Mouse (Mus musculus) lung, adult 2 months (tissue): ENCODE results near the gene Nop14. TPM values are rescaled to one million over a fixed set of nuclear protein-coding genes. Genes with fewer than 3 reads are reported as not detected.

Experiments
- DNase-seq: peaks from one replicate; pipeline ENCODE4 v3.0.0; 2022
- H3K4me1 ChIP-seq: fragments of 200-500 bp; 2 replicates; pipeline ENCODE4 v1.6.1; 2011; ENCODE audit warnings: low read length; ENCODE audit not compliant: control insufficient read depth, insufficient read depth
- H3K4me3 ChIP-seq: fragments of 200-500 bp; replicated peaks from 2 replicates; pipeline ENCODE3; 2011; ENCODE audit warnings: low read depth, mild to moderate bottlenecking, control low read depth, low read length; ENCODE audit errors: extremely low read depth
- CTCF ChIP-seq: fragments of 200-500 bp; IDR thresholded peaks from 2 replicates; pipeline ENCODE4 v1.5.1; 2011; ENCODE audit warnings: mild to moderate bottlenecking, low read length, control low read depth; ENCODE audit not compliant: insufficient read depth
- POLR2A ChIP-seq: fragments of 200-500 bp; IDR thresholded peaks from 2 replicates; pipeline ENCODE4 v1.6.1; 2011; ENCODE audit warnings: low read depth, mild to moderate bottlenecking, control low read depth, low read length, borderline replicate concordance; ENCODE audit errors: extremely low read depth
- WGBS: fragments of 180-500 bp; shearing (Covaris S2); methylation state at CpG from one replicate; pipeline ENCODE4 v1.1.7; 2018; 5-methylcytosine and 5-hydroxymethylcytosine counted together
- polyA plus RNA-seq: library from polyadenylated mRNA; depleted of rRNA; stranded (reverse); fragments of >200 nt; gene quantifications from 2 replicates; pipeline ENCODE4 v1.2.3, GENCODE M21; 2012; rRNA removed

The Nop14 gene
- polyA plus RNA-seq: 9.5 and 13.5 TPM in 2 replicates

- peak; percentile 97 for DNase-seq
- H3K4me3 ChIP-seq: peak within 1 kb of the TSS; percentile 73
- peaks cover 4% of the 10 kb centered on the region; the same call in 1 of the 2 replicates for H3K4me1 ChIP-seq
- peak; percentile 91; the same call in 1 of the 2 replicates for TF ChIP-seq POLR2A
- peak; percentile 51; the same call in 1 of the 2 replicates for TF ChIP-seq CTCF
- WGBS: under 1% methylated on average over 60 of the region's 60 CpGs
These were observed at the start of gene Nop14, which contains the start of gene Grk4 for GRCm38 (mm10) chr5:34659686-34660590. Gene Nop14 (minus strand): TSS chr5:34660148. Gene Grk4 (plus strand): TSS chr5:34660379.

DNA sequence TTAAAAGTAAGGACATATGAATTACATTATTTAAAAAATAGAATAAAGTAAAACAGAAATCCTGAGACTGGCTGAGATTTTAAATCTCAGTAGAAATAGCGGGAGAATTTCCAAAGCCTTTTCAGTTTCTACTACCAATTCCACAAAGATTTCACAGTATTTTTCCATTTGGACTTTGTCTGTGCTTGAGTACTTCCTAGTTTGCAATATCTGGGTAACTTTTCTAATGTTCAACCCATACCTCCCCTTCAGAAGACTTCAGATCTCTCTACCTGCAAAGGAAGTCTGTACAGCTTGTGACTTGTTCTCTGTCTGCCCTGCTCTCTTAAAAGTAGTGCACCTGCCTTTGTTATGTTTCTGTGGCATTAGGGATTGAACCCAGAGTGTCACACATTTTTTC lies 48.5 kb upstream of the Nop14 start:
- Histone ChIP-seq H3K4me1 (no peaks in the 10 kb centered on the region), H3K4me3 (no peak overlapping the region)
- DNase-seq: no peak
- TF ChIP-seq CTCF (no peak), POLR2A (no peak)
- WGBS: 95% methylated on average over 1 of the region's 1 CpGs

DNA sequence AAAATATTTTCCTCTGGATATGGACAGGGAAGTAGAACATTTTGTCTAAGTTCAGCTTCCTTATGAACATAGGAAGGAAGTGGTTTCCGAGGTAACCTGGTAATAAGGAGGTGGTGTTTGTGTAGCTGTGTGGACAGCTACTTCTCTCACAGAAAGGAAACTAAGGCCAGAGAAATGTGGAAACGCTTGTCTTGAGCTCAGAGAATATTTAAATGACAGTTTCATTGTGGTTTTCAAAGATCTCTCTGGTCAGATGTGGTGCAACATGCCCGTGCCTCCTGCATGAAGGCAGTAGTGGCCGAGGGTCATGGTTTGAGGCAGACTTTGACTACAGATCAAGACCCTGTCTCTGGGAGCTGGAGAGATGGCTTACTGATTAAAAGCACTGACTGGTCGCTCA lies 35.6 kb upstream of the Nop14 start:
- TF ChIP-seq POLR2A (no peak), CTCF (no peak)
- Histone ChIP-seq H3K4me3 (no peak overlapping the region), H3K4me1 (no peaks in the 10 kb centered on the region)
- 48% methylated on average over 5 of the region's 5 CpGs for WGBS
- DNase-seq: no peak

DNA sequence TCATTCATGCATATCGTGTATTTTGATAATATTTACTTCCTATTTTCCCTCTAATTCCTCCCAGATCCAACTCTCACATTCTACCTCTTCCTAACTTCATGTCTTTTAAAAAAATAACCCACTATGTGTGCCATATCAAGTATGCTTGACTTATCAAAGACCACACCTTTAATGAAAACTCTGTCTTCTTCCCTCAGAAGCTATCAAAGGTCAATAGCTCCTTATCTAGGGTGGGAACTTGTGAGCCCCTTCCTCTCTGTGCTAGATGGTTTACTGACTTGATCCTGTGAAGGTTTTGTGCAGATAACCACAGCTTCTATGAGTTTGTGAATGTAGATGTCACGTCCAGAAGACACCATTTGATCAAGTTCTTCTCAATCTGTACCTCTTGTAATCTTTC lies 32.8 kb upstream of the Nop14 start:
- TF ChIP-seq POLR2A: no peak
- TF ChIP-seq CTCF: no peak
- Histone ChIP-seq H3K4me1 (no peaks in the 10 kb centered on the region), H3K4me3 (no peak overlapping the region)
- 56% methylated on average over 2 of the region's 2 CpGs for WGBS
- DNase-seq: no peak

GRCm38 (mm10) chr5:34689868-34690267 lies 29.9 kb upstream of the Nop14 start:
- 97% methylated on average over 1 of the region's 1 CpGs for WGBS
- TF ChIP-seq POLR2A (no peak), CTCF (no peak)

GRCm38 (mm10) chr5:34670280-34670679 lies 10.3 kb upstream of the Nop14 start:
- no peak for TF ChIP-seq CTCF
- TF ChIP-seq POLR2A: no peak
- no peak for DNase-seq
- WGBS: 90% methylated on average over 4 of the region's 4 CpGs

More at GRCm38 (mm10) chr5:34689868-34690267, 29.9 kb upstream of the Nop14 start:
- Histone ChIP-seq H3K4me3 (no peak overlapping the region), H3K4me1 (no peaks in the 10 kb centered on the region)
- DNase-seq: no peak

GRCm38 (mm10) chr5:34669493-34669892 lies 9.5 kb upstream of the Nop14 start:
- Histone ChIP-seq H3K4me1 (no peaks in the 10 kb centered on the region), H3K4me3 (no peak overlapping the region)
- no peak for DNase-seq
- no peak for TF ChIP-seq CTCF
- no peak for TF ChIP-seq POLR2A
- WGBS: 87% methylated on average over 2 of the region's 2 CpGs

More at GRCm38 (mm10) chr5:34670280-34670679, 10.3 kb upstream of the Nop14 start:
- H3K4me1 ChIP-seq: no peaks in the 10 kb centered on the region
- H3K4me3 ChIP-seq: no peak overlapping the region

GRCm38 (mm10) chr5:34663231-34663630 lies 3.3 kb upstream of the Nop14 start:
- no peak for DNase-seq
- Histone ChIP-seq H3K4me1 (peaks cover 4% of the 10 kb centered on the region; the same call in 1 of the 2 replicates), H3K4me3 (no peak overlapping the region)
- 92% methylated on average over 2 of the region's 2 CpGs for WGBS
- no peak for TF ChIP-seq POLR2A
- TF ChIP-seq CTCF: no peak

DNA sequence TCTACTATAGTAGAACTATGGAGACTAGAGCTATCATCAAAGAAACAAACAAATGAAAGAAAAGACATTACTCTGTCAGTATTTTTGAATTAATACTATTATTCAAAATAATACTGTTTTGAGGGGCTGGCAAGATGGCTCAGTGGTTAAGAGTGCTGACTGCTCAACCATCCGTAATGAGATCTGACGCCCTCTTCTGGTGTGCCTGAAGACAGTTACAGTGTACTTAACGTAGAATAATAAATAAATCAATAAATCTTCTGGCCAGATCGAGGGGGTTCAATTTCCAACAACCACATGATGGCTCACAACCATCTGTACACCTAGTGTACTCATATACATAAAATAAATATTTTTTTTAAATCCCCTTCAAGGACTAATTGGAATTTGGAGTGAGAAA lies 2.0 kb upstream of the Nop14 start:
- TF ChIP-seq CTCF (no peak), POLR2A (no peak)
- no peak overlapping the region for H3K4me3 ChIP-seq
- H3K4me1 ChIP-seq: peaks cover 4% of the 10 kb centered on the region; the same call in 1 of the 2 replicates
- no peak for DNase-seq
- 85% methylated on average over 4 of the region's 4 CpGs for WGBS
